Mouse (Mus musculus) lung, postnatal 0 days (tissue): ENCODE results near the gene Ankzf1.

ENCODE experiments used
- CTCF ChIP-seq: IDR thresholded peaks from 2 replicates; pipeline ENCODE4 v1.5.1; 2016; ENCODE audit warnings: antibody characterized with exemption, mild to moderate bottlenecking
- EP300 ChIP-seq: IDR thresholded peaks from 2 replicates; pipeline ENCODE4 v1.6.1; 2016; ENCODE audit warnings: antibody characterized with exemption, mild to moderate bottlenecking, control low read depth

- TF ChIP-seq EP300 (no peak), CTCF (no peak)
These were observed 501 bp downstream of the Ankzf1 start for GRCm38 (mm10) chr1:75192452-75192851.
